Mouse (Mus musculus): ENCODE data around the gene Slc25a42.

Gene Slc25a42

DNA sequence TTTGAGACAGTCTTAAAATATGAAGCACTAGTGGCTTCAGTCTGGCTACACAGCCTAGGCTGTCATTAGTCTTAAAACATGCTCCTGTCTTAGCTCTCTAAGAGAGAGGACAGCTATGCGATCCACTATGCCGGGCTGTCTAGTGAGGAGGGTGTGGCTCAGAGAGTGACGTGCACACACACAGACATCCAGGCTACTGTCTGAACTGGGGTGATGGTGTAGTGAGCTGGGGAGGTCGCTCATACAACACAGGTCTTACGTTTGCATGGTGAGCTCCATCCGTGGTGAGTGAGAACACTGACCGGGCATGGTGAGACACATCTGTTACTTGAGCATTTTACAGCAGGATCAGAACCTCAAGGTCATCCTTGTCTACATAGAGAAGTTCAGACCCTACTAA is 40.9 kb downstream of the Slc25a42 start:
- in situ Hi-C loops (cut with MboI, MseI), result loop anchor here (25.0 kb wide), 1 partner anchor 259 kb away; the partner anchor contains the start of genes Ndufa13, Tssk6 and Yjefn3

DNA sequence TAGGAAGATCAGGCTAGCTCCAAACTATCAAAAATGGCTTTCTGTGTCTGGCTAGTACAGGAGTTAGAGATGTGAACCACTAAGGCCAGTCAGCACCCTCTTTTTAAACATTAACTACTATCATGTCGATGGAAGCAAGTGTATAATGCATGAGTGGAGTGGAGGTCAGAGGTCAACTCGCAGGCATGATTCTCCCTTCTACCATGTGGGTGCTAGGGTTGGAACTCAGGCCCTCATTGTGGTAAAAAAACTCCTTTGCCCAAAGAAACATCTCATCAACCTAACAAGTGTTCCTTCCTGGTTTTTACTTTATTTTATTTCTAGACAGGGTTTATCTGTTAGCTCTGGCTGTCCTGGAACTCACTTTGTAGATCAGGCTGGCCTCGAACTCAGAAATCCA is 41.4 kb downstream of the Slc25a42 start:
- in situ Hi-C loops (cut with MboI, MseI), result loop anchor here (25.0 kb wide), 1 partner anchor 258 kb away; the partner anchor contains the start of genes Ndufa13, Tssk6 and Yjefn3

DNA sequence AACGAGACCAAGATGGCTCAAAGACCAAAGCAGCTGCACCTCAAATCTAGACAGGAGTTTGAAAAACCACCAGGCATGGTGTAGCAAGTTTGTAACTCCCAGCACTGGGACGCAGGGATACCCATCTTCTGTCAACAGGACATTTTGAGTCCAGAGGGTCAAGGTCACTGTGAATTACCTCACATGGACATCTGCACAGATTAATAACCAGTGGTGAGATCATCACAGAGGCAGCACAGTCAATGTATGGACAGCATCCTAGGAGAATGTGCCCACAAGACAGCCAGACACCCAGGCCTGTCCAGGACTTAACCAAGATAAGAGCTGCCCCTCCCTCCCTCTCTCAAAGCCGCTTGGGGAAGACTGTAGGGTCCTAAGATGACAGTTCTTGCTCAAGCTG is 42.0 kb downstream of the Slc25a42 start:
- in situ Hi-C loops (cut with MboI, MseI), result loop anchor here (25.0 kb wide), 1 partner anchor 258 kb away; the partner anchor contains the start of genes Ndufa13, Tssk6 and Yjefn3

DNA sequence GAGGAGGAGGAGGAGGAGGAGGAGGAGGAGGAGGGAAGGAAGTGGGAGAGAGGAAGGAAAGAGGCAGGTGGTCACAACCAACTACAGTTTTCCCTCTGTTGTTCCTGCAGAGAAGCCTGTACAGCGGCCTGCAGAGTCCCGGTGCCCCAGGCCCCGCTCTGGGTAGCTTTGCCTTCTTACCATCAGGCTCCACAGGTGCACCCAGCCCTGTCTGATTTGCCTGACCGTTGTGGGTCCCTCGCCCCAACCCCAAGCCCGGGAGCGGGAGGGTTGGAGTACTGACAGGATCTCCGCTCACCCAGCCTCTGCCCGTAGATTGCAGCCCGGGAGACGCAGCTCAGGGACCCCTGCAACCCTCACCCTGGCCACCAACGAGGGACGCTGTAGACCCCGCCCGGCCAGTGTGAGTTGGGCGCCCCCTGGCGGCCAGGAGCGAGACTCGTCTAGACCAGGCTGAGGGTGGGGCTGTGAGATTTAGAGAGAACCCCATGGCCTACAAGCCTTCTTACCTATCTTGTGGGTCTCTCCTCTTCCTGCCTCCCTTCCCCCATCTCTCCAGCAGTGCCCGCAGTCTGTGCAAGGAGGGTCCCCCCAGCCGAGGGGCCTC is 45.5 kb downstream of the Slc25a42 start:
- in situ Hi-C loops (cut with MboI, MseI), result loop anchor here (25.0 kb wide), 1 partner anchor 254 kb away; the partner anchor contains the start of genes Ndufa13, Tssk6 and Yjefn3

DNA sequence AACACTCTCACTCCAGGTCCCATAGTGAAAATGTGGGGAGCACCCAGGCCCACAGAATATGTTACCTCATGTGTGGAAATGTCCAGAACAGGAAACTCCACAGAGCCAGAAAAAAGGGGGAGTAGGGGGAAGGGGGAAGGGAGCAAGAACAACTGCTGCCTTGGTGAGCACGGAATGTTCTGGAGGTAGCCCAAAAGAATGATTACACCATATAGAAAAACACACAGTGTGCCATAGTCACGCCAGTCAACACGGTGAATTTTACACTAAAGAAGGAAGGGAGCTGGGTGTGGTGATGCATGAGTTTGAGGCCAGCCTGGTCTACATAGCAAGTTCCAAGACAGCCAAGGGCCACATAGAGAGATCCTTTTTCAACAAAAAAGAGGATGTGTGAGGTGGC is 48.8 kb downstream of the Slc25a42 start:
- in situ Hi-C loops (cut with MboI, MseI), result loop anchor here (25.0 kb wide), 1 partner anchor 251 kb away; the partner anchor contains the start of genes Ndufa13, Tssk6 and Yjefn3

DNA sequence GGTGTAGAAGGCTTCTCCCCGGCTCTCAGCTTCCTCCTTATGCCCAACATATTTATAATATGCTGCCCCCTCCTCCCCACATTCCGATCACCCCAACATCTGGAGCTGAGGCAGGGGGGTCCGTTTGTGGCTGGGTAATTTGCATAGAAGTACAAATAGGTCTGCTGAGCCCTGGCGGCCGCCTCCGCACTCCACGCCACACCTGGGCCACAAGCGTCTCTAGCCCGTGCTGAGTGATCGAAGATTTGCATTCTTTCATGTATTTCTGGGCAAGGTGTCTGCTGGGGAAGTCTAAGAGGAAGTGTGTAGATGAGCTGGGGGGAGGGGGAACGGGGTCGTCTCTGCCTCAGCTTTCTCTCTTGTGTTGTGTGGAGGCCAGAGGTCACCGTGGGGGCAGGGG is 52.1 kb downstream of the Slc25a42 start:
- in situ Hi-C loops (cut with MboI, MseI), result loop anchor here (25.0 kb wide), 1 partner anchor 248 kb away; the partner anchor contains the start of genes Ndufa13, Tssk6 and Yjefn3

DNA sequence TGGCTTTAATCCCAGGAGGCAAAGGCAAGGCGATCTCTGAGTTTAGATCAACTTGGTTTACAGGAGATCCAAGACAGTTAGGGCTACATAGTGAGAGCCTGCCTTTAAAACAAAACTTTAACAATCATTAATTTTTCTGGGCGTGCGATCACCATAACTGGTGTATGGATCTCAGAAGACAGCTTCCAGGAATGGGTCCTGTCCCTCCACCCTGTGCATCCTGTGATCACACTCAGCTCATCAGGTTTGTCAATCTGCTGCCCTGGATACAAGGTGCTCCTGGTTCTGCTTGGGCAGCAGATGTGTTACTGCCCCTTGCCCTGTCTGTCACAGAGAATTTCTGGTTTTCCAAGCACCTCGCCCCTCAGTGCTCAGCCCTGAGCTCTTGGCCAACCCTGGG is 52.9 kb downstream of the Slc25a42 start:
- in situ Hi-C loops (cut with MboI, MseI), result loop anchor here (25.0 kb wide), 1 partner anchor 247 kb away; the partner anchor contains the start of genes Ndufa13, Tssk6 and Yjefn3

DNA sequence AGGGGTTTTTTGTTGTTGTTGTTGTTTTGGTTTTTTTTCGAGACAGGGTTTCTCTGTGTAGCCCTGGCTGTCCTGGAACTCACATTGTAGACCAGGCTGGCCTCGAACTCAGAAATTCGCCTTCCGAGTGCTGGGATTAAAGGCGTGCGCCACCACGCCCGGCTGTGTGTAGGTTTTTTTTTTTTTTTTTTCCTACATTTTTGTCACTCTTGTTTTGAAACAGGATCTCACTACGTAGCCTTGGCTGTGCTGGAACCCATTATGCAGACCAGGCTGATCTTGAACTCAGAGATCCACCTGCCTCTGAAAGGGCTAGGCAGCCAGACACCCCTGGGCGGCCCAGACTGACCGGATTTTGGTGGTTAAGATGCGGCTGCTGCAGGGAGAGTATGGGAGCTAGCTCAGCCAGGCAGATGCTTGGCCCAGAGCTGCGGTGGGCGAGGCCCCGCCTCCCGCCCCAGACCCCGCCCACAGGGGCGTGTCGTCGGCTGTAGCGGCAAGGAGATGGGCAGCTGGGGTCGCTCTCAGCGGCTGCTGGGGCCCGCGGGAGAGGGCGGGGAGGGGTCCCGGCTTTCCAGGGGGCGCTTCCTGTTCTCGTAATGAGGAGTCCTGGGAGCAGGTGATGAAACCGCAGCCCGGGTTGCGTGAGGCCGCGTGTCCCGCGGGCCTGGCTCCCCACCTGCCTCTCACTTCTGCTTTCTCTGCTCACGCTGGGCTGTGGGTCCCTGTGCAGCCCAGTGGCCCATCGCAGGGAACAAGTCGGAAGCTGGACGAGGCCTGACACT is 53.8 kb downstream of the Slc25a42 start:
- in situ Hi-C loops (cut with MboI, MseI), result loop anchor here (25.0 kb wide), 1 partner anchor 246 kb away; the partner anchor contains the start of genes Ndufa13, Tssk6 and Yjefn3

DNA sequence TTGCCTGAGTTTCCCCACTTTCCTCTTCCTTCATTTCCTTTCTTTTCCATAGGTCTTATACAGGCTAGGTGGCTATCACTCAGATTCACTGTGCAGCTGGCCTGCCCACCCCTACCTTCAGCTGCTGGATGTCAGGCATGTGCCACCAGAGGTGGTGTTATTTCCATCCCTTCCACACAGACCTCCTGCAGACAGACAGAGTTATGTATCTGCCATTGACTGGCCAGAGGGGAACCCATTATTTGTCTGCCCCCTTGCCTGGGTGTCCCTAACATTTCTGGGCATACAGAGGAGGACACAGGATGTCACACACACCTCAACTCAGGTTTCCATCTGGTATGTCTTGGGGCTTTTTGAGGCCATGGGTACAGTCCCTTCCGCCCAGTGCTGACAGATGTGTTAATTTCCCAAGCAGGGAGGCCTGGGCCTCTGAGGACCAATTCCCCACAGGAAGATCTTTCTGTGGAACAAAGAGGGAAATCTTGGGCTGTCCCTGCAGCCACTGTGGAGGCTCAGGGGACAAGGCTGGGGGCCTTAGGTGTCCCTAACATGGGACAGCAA is 54.8 kb downstream of the Slc25a42 start:
- in situ Hi-C loops (cut with MboI, MseI), result loop anchor here (25.0 kb wide), 1 partner anchor 245 kb away; the partner anchor contains the start of genes Ndufa13, Tssk6 and Yjefn3

DNA sequence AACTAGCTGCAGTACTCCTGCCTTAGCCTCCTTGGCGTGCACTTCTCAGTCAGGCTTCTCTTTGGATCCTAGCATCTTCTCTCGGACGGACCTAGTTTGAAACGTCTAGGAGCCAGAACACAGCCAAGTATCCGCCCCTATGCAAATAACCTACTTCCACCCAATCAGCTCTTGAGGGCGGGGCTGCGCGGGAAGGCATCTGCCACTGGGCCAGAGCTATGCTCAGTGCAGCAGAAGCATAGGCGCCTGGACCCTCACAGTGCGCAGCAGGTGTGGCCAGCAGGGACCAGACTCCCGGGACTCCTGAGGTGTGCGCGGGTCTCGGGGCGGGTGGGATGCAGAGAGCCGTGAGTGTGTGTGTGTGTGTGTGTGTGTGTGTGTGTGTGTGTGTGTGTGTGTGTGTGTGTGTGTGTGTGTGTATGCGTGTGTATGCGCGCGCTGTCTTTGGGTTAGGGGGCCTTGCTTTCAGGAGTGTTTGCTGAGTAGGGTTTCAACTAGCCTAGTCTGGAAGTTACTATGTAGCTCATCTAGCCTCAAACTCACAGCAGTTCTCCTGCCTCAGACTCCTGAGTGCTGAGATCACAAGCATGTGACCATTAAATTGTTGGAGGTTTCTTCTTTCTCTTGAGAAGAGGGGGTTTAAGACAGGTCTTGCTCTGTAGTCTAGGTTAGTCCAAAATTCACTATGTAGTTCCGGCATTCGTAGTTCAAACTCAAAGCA is 59.4 kb downstream of the Slc25a42 start:
- in situ Hi-C loops (cut with MboI, MseI), result loop anchor here (25.0 kb wide), 1 partner anchor 240 kb away; the partner anchor contains the start of genes Ndufa13, Tssk6 and Yjefn3

DNA sequence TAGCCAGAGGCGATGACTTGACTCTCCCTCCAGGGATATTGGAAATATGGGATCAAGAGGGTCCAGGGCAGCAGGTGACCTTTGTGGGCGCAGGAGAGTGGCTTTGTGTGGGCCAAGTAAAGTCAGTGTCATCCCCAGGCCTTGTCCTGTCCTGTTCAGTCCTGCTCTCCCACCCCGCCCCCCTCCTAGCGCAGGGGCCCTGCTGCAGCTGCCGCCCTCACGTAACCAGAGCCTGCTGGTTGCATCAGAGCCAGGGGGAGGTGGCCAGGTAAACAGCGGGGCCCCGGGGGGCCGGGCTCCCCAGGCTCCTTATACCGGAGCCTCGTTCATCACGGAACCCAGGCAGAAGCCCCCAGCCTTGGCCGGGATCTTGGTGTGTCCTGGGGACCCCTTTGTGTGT is 61.9 kb downstream of the Slc25a42 start:
- in situ Hi-C loops (cut with MboI, MseI), result loop anchor here (25.0 kb wide), 1 partner anchor 238 kb away; the partner anchor contains the start of genes Ndufa13, Tssk6 and Yjefn3

DNA sequence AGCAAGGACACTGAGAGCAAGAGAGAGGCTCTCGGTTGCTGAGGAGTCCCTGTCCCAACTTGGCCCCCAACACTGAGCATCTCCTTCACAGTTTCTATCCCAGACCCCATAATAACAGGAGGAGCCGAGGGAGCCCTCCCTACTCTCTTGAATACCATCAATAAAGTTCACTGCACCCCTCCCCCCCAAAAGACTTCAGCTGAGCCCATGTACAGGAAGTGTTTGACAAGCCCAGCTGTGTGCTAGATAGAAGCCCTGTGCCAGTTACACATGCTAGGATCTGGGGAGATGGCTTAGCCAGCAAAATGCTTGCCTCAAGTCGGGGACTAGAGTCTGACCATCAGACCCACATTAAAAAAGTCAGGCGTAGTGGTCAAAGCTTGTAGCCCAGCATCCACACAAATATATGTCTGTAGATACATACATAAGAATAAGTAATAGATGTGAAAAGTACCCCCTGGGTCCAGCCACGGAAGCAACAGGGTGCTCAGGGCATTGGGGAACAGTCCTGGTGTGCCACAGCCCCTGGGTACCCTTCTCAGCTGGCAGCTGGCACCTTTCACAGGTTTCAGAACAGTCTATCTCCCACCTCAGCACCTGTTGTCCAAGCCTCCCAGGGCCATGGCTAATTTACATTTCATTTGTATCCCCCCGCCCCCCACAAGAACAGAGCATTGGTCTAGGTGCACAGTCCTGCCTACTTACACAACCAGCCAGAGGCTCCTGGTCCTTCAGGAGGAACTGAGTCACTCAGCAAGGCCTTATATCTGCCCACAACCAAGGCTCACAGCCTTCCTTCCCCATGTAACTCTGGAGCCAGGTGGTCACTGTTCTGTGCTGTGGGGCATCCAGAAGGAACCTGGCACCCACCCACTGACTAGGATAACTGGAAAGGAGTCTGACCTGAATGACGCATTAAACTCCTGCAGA is 64.2 kb downstream of the Slc25a42 start:
- in situ Hi-C loops (cut with MboI, MseI), result no loop called here

DNA sequence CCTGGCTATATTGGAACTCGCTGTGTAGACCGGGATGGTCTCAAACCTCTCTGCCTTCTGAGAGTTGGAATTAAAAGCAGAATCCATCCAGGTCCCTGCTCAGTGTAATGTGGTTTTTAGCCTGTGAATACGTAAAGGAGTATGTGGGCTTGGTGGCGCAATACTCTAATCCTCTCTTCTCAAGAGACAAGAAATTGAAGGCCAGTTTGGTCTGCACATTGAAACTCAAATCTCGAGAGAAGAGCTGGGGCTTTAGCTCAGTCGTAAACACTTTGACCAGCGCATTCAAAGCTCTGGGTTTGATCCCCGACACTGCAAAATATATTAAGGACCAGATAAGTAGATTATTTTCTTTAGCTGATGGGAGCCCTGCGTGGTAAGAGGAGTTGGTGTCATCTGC is 72.1 kb downstream of the Slc25a42 start:
- in situ Hi-C loops (cut with MboI, MseI), result no loop called here

DNA sequence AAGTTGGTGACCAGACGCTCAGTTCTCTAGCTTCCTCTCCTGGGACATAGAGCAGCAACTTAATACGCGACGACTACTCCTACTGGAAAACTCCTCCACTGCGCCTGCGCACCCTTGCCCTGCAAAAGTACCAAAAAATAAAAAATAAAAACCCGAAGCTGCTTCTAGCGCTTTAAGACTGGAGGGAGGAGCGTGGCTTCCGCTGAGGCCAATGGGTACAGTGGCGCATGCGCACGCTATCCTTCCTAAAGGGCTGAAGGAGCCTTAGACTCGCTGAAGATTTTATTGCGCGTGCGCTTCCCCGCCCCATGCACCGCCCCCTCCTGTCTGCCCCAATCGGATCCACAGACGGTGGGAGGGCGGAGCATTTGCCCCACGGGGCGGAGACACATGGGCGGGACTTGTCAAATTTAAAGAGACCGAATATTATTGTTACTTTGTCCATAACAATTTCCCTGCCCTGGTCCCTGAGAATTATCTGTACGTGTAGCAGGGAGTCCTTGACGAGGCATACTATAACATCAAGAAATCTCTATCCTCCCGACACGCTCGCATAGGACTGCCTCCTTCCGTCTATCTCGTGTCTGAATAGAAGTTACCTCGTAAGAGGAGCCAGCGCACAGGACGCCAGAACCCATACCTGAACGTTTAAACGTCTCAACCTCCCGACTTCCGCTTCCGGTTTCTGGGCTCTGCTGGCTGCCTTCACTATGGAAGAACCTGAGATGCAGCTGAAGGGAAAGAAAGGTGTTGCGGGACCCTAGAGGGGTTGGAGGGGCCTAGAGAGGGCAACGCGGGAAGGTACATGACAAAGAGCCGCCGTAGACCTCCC is 72.9 kb downstream of the Slc25a42 start, which contains the start of the genes Rfxank, Borcs8 and Mef2b:
Gene Rfxank (minus strand): TSS at position 129 of the 832 bp plus-strand sequence.
Gene Borcs8 (plus strand): TSS at position 474 of the 832 bp plus-strand sequence.
Gene Mef2b (plus strand): TSS at position 686 of the 832 bp plus-strand sequence.
- in situ Hi-C loops (cut with MboI, MseI), result no loop called here

DNA sequence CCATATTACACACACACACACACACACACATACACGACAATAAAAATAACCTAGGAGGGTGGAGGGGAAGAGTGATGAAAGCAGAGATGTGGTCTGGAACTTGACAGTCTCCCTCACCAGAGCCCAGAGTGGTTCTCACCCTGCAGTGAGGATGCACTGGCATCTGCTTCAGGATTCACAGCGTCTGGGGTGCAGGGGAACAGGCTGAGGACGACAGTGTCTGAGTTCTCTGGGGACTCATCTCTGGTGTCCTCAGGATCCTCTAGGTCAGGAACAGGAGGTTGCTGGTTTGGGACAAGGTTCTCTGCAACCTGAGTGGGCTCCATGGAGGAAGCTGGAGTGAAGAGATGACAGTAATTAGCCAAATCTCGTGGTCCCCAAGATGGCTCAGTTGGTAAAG is 74.2 kb downstream of the Slc25a42 start:
- in situ Hi-C loops (cut with MboI, MseI), result no loop called here

DNA sequence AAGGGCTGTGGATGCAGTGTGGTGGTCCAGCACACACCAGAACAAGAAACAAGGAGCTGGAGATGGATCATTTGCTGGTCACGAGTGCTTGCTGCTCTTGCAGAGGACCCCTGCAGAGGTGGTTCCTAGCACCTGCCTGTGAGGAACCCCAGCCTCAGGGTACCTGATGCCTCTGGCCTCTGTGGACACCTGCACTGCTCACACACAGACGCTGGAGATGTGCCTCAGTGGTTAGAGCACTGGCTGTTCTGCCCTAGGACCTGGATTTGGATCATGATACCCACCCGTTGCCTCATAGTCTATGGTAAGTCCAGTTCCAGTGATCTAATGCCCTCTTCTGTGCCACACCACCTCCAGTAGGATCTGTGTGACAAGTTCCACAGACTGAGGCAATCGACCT is 75.5 kb downstream of the Slc25a42 start:
- in situ Hi-C loops (cut with MboI, MseI), result no loop called here

DNA sequence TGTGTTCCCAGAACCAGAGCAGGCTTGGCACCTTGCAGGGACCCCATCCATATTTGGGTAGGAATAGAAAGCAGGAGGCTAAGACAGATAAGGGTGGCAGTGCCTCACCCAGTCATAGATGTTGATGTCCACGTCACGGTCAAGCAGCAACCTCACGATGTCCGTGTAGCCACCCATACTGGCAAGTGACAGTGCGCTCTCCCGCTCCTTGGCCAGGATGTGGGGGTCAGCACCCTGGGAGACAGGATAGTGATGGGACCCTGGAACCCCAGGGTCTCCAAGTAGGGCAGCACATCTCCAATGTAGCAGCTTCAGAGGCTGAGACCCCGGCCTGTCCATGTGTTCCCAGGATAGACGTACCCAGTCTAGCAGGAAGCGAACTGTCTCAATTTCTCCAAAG is 77.2 kb downstream of the Slc25a42 start:
- in situ Hi-C loops (cut with MboI, MseI), result no loop called here
